Mouse (Mus musculus) hindbrain, postnatal 0 days (tissue): ENCODE measurements around the gene Snx14. TPM values are rescaled to one million over a fixed set of nuclear protein-coding genes. Genes with fewer than 3 reads are reported as not detected.
"Not testable (repeated sequence)": the region's sequence is repeated elsewhere in the genome, so short reads cannot be mapped to it uniquely, and the experiment has no call there.

ENCODE experiments used
- ATAC-seq: fragments of 200-750 bp; cut with Nextera tagmentation; 2 replicates; pipeline ENCODE4 v1.8.0; 2017; ENCODE audit warnings: mild to moderate bottlenecking, moderate TSS enrichment, moderate library complexity
- DNase-seq: peaks from one replicate; pipeline ENCODE4 v3.0.0-alpha.2; 2015; ENCODE audit warnings: low spot score
- H3K27ac ChIP-seq: fragments of 300-500 bp; sonication (generic); 2 replicates; pipeline ENCODE4 v1.5.1; 2014; ENCODE audit warnings: mild to moderate bottlenecking
- H3K27me3 ChIP-seq: fragments of 300-500 bp; sonication (generic); 2 replicates; pipeline ENCODE4 v1.6.1; 2014; ENCODE audit warnings: low read length, mixed read lengths; ENCODE audit not compliant: insufficient read depth
- H3K36me3 ChIP-seq: fragments of 300-500 bp; sonication (generic); 2 replicates; pipeline ENCODE4 v1.6.1; 2014; ENCODE audit warnings: low read length, mixed read lengths; ENCODE audit not compliant: insufficient read depth
- H3K4me1 ChIP-seq: fragments of 300-500 bp; sonication (generic); 2 replicates; pipeline ENCODE4 v1.6.1; 2014; ENCODE audit warnings: antibody characterized with exemption, low read length, mixed read lengths; ENCODE audit not compliant: insufficient read depth
- H3K4me2 ChIP-seq: fragments of 300-500 bp; sonication (generic); 2 replicates; pipeline ENCODE4 v1.6.1; 2014; ENCODE audit warnings: low read depth, mild to moderate bottlenecking, low read length, moderate library complexity, mixed read lengths
- H3K4me3 ChIP-seq: fragments of 300-500 bp; sonication (generic); 2 replicates; pipeline ENCODE4 v1.5.1; 2014; ENCODE audit warnings: low read length
- H3K9ac ChIP-seq: fragments of 300-500 bp; sonication (generic); replicated peaks from 2 replicates; pipeline ENCODE4 v1.6.1; 2014; ENCODE audit warnings: mild to moderate bottlenecking, low read length, moderate library complexity, mixed read lengths
- H3K9me3 ChIP-seq: fragments of 300-500 bp; sonication (generic); 2 replicates; pipeline ENCODE4 v1.6.1; 2016; ENCODE audit warnings: low read length, mixed read lengths
- CTCF ChIP-seq: IDR thresholded peaks from 2 replicates; pipeline ENCODE4 v1.5.1; 2016; ENCODE audit warnings: antibody characterized with exemption, control low read depth, low read depth
- WGBS: fragments of 180-500 bp; shearing (Covaris S2); extraction: QIAGEN DNeasy Blood & Tissue Kit; methylation state at CpG from one replicate; pipeline ENCODE4 v1.1.7; 2014; 5-methylcytosine and 5-hydroxymethylcytosine counted together
- polyA plus RNA-seq: library from polyadenylated mRNA; unstranded; fragments of >200 nt; fragmentation: Nextera tagmentation; extraction: Ambion mirVana; gene quantifications from 2 replicates; pipeline ENCODE4 v1.2.1, GENCODE M21; 2015
- total RNA-seq: library from RNA; depleted of rRNA; stranded (reverse); fragments of >200 nt; gene quantifications from 2 replicates; pipeline ENCODE4 v1.2.3, GENCODE M21; 2014; rRNA removed

The Snx14 gene
- total RNA-seq (23.3 and 25.0 TPM in 2 replicates), polyA plus RNA-seq (28.6 and 33.2 TPM in 2 replicates)

DNA sequence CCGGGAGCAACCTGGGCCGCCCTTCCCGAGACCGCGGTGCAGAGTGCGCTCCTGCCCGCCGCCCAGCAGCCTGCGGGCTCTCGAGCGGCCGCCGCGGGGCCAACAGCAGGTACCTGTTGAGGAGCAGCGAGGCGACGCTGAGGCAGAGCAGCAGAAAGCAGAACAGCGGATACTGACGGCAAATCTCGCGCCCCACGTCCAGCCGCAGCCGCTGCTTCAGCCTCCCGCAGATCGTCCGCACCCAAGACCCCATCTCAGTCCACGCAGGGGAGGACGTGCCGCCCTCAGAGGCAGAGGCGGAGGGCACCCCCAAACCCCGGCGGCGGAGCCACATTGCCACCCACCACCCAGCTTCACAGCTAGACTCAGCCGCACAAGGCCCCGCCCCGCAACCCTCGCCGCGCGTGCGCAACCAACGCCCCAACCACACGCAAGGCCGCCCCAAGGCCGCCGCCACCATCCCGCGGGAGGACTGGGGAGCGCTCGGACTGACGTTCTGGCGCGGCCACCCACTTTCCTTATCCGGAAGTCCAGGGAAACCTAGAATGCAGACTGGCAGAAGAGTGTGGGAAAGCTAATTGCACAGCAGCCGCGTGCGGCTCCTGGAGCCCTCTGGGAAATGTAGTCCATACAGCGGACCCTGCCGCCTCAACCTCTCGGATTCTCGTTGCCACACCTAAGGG, at the start of gene Snx14:
Gene Snx14, minus strand, starts transcription at position 404 of the 683 bp plus-strand sequence.
- H3K27ac ChIP-seq, result peak within 1 kb of the TSS; percentile 93
- peaks cover 4% of the 10 kb centered on the region; the same call in 1 of the 2 replicates for H3K4me1 ChIP-seq
- peak within 1 kb of the TSS; percentile 87 for H3K9ac ChIP-seq
- H3K27me3 ChIP-seq, result no peaks in the 10 kb centered on the region
- DNase-seq (peak; percentile 96), ATAC-seq (peak; percentile 98)
- no peak for TF ChIP-seq CTCF
- H3K36me3 ChIP-seq, result no peaks in the 10 kb centered on the region
- H3K9me3 ChIP-seq, result no peaks in the 10 kb centered on the region
- peak within 1 kb of the TSS; percentile 87 for H3K4me3 ChIP-seq
- peak within 1 kb of the TSS; percentile 83 for H3K4me2 ChIP-seq
- WGBS, result under 1% methylated on average over 62 of the region's 62 CpGs

DNA sequence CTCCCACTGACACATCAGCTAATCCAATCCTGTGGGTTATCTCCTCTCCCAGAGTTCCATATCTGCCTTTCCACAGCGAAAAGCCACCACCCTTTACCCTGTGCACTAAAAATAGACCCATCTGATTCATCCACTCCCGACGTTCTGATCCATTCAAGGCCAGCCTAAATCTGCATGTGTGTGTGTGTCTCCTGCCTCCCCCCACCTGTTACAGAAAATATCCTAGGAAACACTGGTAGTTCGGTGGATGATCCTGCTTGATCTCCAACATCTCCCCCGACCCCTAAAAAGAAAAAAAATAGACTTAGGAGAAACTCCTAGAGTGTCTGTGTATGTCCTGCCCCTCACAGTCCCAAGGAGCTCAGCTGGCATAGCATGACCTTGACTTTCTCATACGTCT, 45.8 kb upstream of the Snx14 start:
- TF ChIP-seq CTCF, result no peak
- H3K9me3 ChIP-seq, result no peaks in the 10 kb centered on the region
- no peak overlapping the region for H3K27ac ChIP-seq
- H3K4me3 ChIP-seq, result no peak overlapping the region
- 41% methylated on average over 6 of the region's 6 CpGs for WGBS
- no peak overlapping the region for H3K4me2 ChIP-seq
- no peak for ATAC-seq
- H3K36me3 ChIP-seq, result no peaks in the 10 kb centered on the region
- no peaks in the 10 kb centered on the region for H3K27me3 ChIP-seq
- DNase-seq, result no peak
- no peak overlapping the region for H3K9ac ChIP-seq
- H3K4me1 ChIP-seq, result peaks cover 7% of the 10 kb centered on the region; the same call in 1 of the 2 replicates

- no peak for ATAC-seq
- Histone ChIP-seq H3K9me3 (no peaks in the 10 kb centered on the region), H3K4me3 (peak overlapping the region; percentile 61), H3K27ac (peak overlapping the region; percentile 99), H3K4me2 (peak overlapping the region; percentile 71), H3K36me3 (no peaks in the 10 kb centered on the region), H3K27me3 (no peaks in the 10 kb centered on the region), H3K9ac (peak overlapping the region; percentile 82), H3K4me1 (peaks cover 9% of the 10 kb centered on the region; the same call in 1 of the 2 replicates)
- WGBS, result 0% methylated on average over 44 of the region's 52 CpGs
- DNase-seq, result no peak
- no peak for TF ChIP-seq CTCF
Measured at GRCm38 (mm10) chr9:88482829-88483396, 44.2 kb upstream of the Snx14 start.

GRCm38 (mm10) chr9:88482230-88482828, 43.6 kb upstream of the Snx14 start, which contains the start of gene Syncrip:
Gene Syncrip, minus strand, starts transcription at chr9:88482574.
- 2% methylated on average over 44 of the region's 68 CpGs for WGBS
- peak; percentile 95 for ATAC-seq
- peak within 1 kb of the TSS; percentile 85 for H3K4me2 ChIP-seq
- H3K36me3 ChIP-seq, H3K27me3 ChIP-seq, H3K9me3 ChIP-seq, H3K4me1 ChIP-seq: not testable (repeated sequence)
- H3K27ac ChIP-seq, result peak within 1 kb of the TSS; percentile 99
- peak within 1 kb of the TSS; percentile 82 for H3K9ac ChIP-seq
- DNase-seq, result peak; percentile 97
- peak within 1 kb of the TSS; percentile 89 for H3K4me3 ChIP-seq

GRCm38 (mm10) chr9:88481791-88482160, 43.0 kb upstream of the Snx14 start:
- ATAC-seq (peak; percentile 25), DNase-seq (peak; percentile 51)
- H3K4me3 ChIP-seq, result peak overlapping the region; percentile 89
- no peaks in the 10 kb centered on the region for H3K9me3 ChIP-seq
- H3K27me3 ChIP-seq, result no peaks in the 10 kb centered on the region
- peak overlapping the region; percentile 90 for H3K27ac ChIP-seq
- WGBS, result under 1% methylated on average over 16 of the region's 43 CpGs
- peak overlapping the region; percentile 75 for H3K9ac ChIP-seq
- peak overlapping the region; percentile 85 for H3K4me2 ChIP-seq
- H3K36me3 ChIP-seq, result no peaks in the 10 kb centered on the region; the same call in 1 of the 2 replicates
- H3K4me1 ChIP-seq, result peaks cover 9% of the 10 kb centered on the region; the same call in 1 of the 2 replicates
- TF ChIP-seq CTCF, result no peak

DNA sequence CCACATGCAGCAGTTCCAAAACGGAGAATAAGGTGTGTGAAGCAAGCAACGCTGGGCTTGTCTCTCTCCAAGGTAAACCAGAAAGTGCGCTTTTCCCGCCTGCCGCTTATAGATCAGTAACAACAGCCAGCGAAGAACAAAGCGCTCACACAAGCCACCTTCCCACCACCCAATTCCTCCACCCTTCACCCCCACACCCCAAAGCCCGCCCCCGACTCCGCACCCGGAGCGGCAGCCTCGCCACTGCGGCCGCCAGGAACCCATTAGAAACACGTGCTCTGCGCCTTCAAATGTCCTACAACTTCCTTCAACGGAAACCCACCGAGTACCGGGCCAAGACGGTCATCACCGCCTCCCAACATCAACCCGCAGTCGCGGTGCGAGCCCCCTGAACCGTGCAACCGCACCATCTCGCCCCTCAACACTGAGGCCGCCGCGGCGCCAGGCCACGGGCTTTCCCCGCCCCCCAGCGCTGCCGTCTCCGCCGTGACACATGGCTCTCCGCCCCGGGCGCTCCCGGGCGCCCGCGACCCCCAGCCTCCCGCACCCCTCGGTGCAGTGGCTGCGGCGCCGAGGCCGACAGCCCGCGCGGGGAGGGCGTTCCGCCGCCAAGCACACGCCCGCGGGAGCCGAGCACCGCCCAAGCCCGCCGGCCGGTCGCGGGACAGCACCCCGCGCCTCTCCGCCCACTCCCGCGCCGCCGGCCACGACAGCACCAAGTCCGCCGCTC, 42.5 kb upstream of the Snx14 start:
- WGBS, result 1% methylated on average over 58 of the region's 78 CpGs
- peak; percentile 53 for DNase-seq
- Histone ChIP-seq H3K36me3 (no peaks in the 10 kb centered on the region; the same call in 1 of the 2 replicates), H3K9me3 (no peaks in the 10 kb centered on the region), H3K4me3 (peak overlapping the region; percentile 89), H3K9ac (peak overlapping the region; percentile 75), H3K4me2 (peak overlapping the region; percentile 85), H3K27ac (peak overlapping the region; percentile 90), H3K27me3 (no peaks in the 10 kb centered on the region), H3K4me1 (peaks cover 9% of the 10 kb centered on the region; the same call in 1 of the 2 replicates)
- no peak for ATAC-seq
- TF ChIP-seq CTCF, result no peak
